Mouse (Mus musculus) adrenal gland, postnatal 4 days (tissue): ENCODE data around the gene Bmp8a. TPM values are rescaled to one million over a fixed set of nuclear protein-coding genes. Genes with fewer than 3 reads are reported as not detected.
"Not testable (repeated sequence)": the region's sequence is repeated elsewhere in the genome, so short reads cannot be mapped to it uniquely, and the experiment has no call there.

Experiments used
- DNase-seq, 2 experiments: peaks; one replicate each; pipeline ENCODE4 v3.0.0; 2021 to 2022; ENCODE audit warnings: low spot score in 2 of 2, mixed read lengths in 2 of 2
- total RNA-seq, 2 experiments: library from RNA; stranded (reverse); gene quantifications; 2 replicates each; pipeline ENCODE4 v1.2.3; 2021

Bmp8a gene
- total RNA-seq, 2 experiments from 2014 or later, result not detected

GRCm38 (mm10) chr4:123292390-123292789 lies 50.7 kb downstream of the Bmp8a start:
- DNase-seq, result no peak

GRCm38 (mm10) chr4:123289038-123289437 lies 54.0 kb downstream of the Bmp8a start:
- no peak for DNase-seq

GRCm38 (mm10) chr4:123286790-123287189 lies 56.3 kb downstream of the Bmp8a start:
- DNase-seq, result no peak

GRCm38 (mm10) chr4:123284731-123285624 lies 58.1 kb downstream of the Bmp8a start:
- no peak for DNase-seq

GRCm38 (mm10) chr4:123283675-123284064 lies 59.4 kb downstream of the Bmp8a start:
- DNase-seq, result not testable (repeated sequence)

GRCm38 (mm10) chr4:123282915-123283674 lies 60.0 kb downstream of the Bmp8a start:
- DNase-seq, result not testable (repeated sequence)

GRCm38 (mm10) chr4:123282500-123282899 lies 60.6 kb downstream of the Bmp8a start:
- peak; percentile 82 to 85 for DNase-seq

GRCm38 (mm10) chr4:123280117-123280516 lies 62.9 kb downstream of the Bmp8a start:
- no peak for DNase-seq

GRCm38 (mm10) chr4:123271063-123271462 lies 72.0 kb downstream of the Bmp8a start:
- no peak for DNase-seq

Other genes starting within 250 kb of the Bmp8a start
- gene Bmp8b, start 238.1 kb downstream of the Bmp8a start, total RNA-seq, result under 1 TPM in 1 of 2 experiments, not detected in 1; 0.20 TPM
- not detected for gene Oxct2b, start 227.0 kb downstream of the Bmp8a start, total RNA-seq
- gene Ppie, start 203.3 kb downstream of the Bmp8a start, total RNA-seq, result 10 to 100 TPM; 57.1 to 57.8 TPM
- gene Hpcal4, start 160.0 kb downstream of the Bmp8a start, total RNA-seq, result 1 to 10 TPM; 3.1 to 5.5 TPM
- 10 to 100 TPM; 15.3 to 15.7 TPM for gene Nt5c1a, start 141.7 kb downstream of the Bmp8a start, total RNA-seq
- 10 to 100 TPM; 12.4 to 17.6 TPM for gene Heyl, start 109.7 kb downstream of the Bmp8a start, total RNA-seq
- gene Pabpc4, start 80.9 kb downstream of the Bmp8a start, total RNA-seq, result 100 to 1,000 TPM; 104 to 119 TPM
- not detected for gene Oxct2a, start 19.6 kb downstream of the Bmp8a start, total RNA-seq